ENCODE assay signal across 9 mouse cellular contexts in the genomic region with DNA sequence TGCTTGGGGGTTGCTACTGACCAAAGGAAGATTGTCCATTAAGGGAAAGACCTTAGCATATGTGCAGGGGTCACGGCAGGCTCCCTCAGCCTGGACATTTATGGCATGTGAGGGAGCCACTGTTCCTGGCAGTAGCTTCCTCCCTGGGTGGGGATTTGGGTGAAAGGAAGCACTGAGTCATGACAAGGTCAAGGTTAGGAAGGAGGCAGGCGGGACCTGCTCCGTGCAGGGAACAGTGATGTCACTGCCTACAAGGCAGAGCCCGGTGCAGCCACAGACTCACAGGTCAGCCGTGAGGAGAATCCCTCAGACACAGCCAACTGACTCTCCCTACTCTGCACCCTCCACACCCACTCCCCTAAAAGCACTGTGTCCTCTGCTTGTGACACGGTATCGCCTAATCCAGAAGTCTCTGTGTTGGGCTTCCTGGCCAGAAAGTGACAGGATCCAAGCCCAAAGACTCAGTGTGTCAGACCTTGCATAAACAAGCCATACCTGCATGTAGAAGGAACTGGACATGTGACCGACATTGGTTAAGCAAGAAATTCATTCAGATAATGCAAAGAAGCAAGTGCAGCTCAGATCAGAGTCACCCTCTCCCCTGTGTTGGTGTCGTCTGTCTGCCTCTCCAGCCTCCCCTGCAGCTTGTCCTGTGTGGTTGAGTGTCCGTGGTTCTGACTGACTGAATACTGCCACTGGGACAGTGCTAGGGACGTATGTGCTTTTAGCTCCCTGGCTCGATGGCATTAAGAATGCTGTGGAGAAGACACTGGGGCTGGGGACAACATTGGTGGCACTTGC. TPM values are rescaled to one million over a fixed set of nuclear protein-coding genes. Genes with fewer than 3 reads are reported as not detected.
DNase-seq lines count a peak whose midpoint lies in the region; ATAC-seq and TF ChIP-seq lines count a peak whose summit lies in the region.
"Had no signal": no experiment of that assay in that cellular context is flagged by ENCODE, and none has a peak within 500 bp of the region (broad histone marks: within the 10 kb centered on the region; RNA-seq: fewer than 3 reads in every experiment).

No protein-coding gene starts in this region.

- peak; percentile 93 for ATAC-seq in stomach, postnatal 0 days (ENCODE audit: low FRiP score, low TSS enrichment)
- no peak for ATAC-seq in forebrain, embryonic 14.5 days

- peaks cover 85% of the 10 kb centered on the region for H3K4me1 ChIP-seq in heart, embryonic 10.5 days
- 0 out of 2 replicates have a peak, but pooled peaks cover 6% of the 10 kb centered on the region for H3K4me1 ChIP-seq in stomach, postnatal 0 days (replicated peaks; ENCODE audit: control insufficient read depth, insufficient read depth)
- H3K4me1 ChIP-seq in forebrain, embryonic 14.5 days (ENCODE audit: control insufficient read depth, insufficient read depth, low read length), result no peaks in the 10 kb centered on the region

- H3K4me2 ChIP-seq in stomach, postnatal 0 days (replicated peaks; ENCODE audit: low read depth), result no peak overlapping the region
- H3K4me2 ChIP-seq in forebrain, embryonic 14.5 days (ENCODE audit: low read length), result no peak overlapping the region
- H3K4me2 ChIP-seq: midbrain, embryonic 12.5 days had no signal

- 0 out of 2 replicates have a peak, but pooled peaks cover 7% of the 10 kb centered on the region for H3K36me3 ChIP-seq in heart, embryonic 10.5 days
- H3K36me3 ChIP-seq in stomach, postnatal 0 days (ENCODE audit: control insufficient read depth, insufficient read depth, low read length), result no peaks in the 10 kb centered on the region
- no peaks in the 10 kb centered on the region for H3K36me3 ChIP-seq in forebrain, embryonic 14.5 days (ENCODE audit: control insufficient read depth, insufficient read depth, low read length)
- H3K36me3 ChIP-seq: midbrain, embryonic 12.5 days had no signal

- no peak for TF ChIP-seq CTCF in stomach, postnatal 0 days (IDR thresholded peaks at IDR 0.05; ENCODE audit: low read depth)

- peak; percentile 22 to 29 for DNase-seq in urinary bladder, adult 18-20 months (ENCODE audit: low spot score in 2 of 2)
- DNase-seq in urinary bladder, adult 2 months (ENCODE audit: low spot score), result no peak
- no peak for DNase-seq in heart, embryonic 10.5 days (ENCODE audit: low spot score)
- peak; percentile 63 to 83 for DNase-seq in kidney, postnatal 25 days
- peak; percentile 58 for DNase-seq in stomach, postnatal 0 days (ENCODE audit: low spot score)
- DNase-seq in retina, embryonic 14.5 days (ENCODE audit: low spot score), result no peak
- no peak for DNase-seq in cerebellum, postnatal 25 days
- DNase-seq in forebrain, embryonic 14.5 days (ENCODE audit: low spot score), result no peak

- H3K4me3 ChIP-seq in heart, embryonic 10.5 days, result no peak overlapping the region
- H3K4me3 ChIP-seq in stomach, postnatal 0 days (ENCODE audit: low read depth, low read length), result no peak overlapping the region
- H3K4me3 ChIP-seq in forebrain, embryonic 14.5 days (ENCODE audit: low read depth, low read length), result no peak overlapping the region
- H3K4me3 ChIP-seq: midbrain, embryonic 12.5 days had no signal

- no peak overlapping the region for H3K9ac ChIP-seq in stomach, postnatal 0 days (ENCODE audit: low read length)
- no peak overlapping the region for H3K9ac ChIP-seq in forebrain, embryonic 14.5 days (ENCODE audit: low read length)
- H3K9ac ChIP-seq: midbrain, embryonic 12.5 days had no signal

- 45% methylated on average over 12 of the region's 12 CpGs for WGBS in heart, embryonic 10.5 days
- WGBS in stomach, postnatal 0 days, result 61% methylated on average over 12 of the region's 12 CpGs
- 89% methylated on average over 12 of the region's 12 CpGs for WGBS in forebrain, embryonic 14.5 days

- H3K27me3 ChIP-seq in heart, embryonic 10.5 days (ENCODE audit: insufficient read depth, poor library complexity, severe bottlenecking), result no peaks in the 10 kb centered on the region
- H3K27me3 ChIP-seq in stomach, postnatal 0 days (ENCODE audit: control insufficient read depth, insufficient read depth, low read length), result no peaks in the 10 kb centered on the region
- no peaks in the 10 kb centered on the region for H3K27me3 ChIP-seq in forebrain, embryonic 14.5 days (replicated peaks; ENCODE audit: control insufficient read depth, insufficient read depth, low read length)
- H3K27me3 ChIP-seq: midbrain, embryonic 12.5 days had no signal

- H3K9me3 ChIP-seq in heart, embryonic 10.5 days, result no peaks in the 10 kb centered on the region
- no peaks in the 10 kb centered on the region for H3K9me3 ChIP-seq in stomach, postnatal 0 days (ENCODE audit: control insufficient read depth, low read length)
- H3K9me3 ChIP-seq in forebrain, embryonic 14.5 days (replicated peaks; ENCODE audit: control insufficient read depth, low read length), result no peaks in the 10 kb centered on the region
- H3K9me3 ChIP-seq: midbrain, embryonic 12.5 days had no signal

- TF ChIP-seq EP300 in stomach, postnatal 0 days (optimal IDR thresholded peaks at IDR 0.05), result no peak

- peak overlapping the region; percentile 72 for H3K27ac ChIP-seq in heart, embryonic 10.5 days
- H3K27ac ChIP-seq in stomach, postnatal 0 days (replicated peaks), result 0 out of 2 replicates have a peak overlapping the region, but pooled peaks have one; percentile 24
- no peak overlapping the region for H3K27ac ChIP-seq in forebrain, embryonic 14.5 days (ENCODE audit: low read depth, low read length)
- H3K27ac ChIP-seq: midbrain, embryonic 12.5 days had no signal

RNA-seq across cellular contexts. Expression of gene Col4a1, which starts 27.9 kb away (rescaled TPM):
- polyA plus RNA-seq in urinary bladder, adult 2 months (2012; rRNA removed), result 261 and 385 TPM in 2 replicates
- 143 and 257 TPM in 2 replicates for polyA plus RNA-seq in heart, embryonic 10.5 days (2016; fragmentation: Nextera tagmentation; extraction: Ambion mirVana)
- 96.3 and 99.0 TPM in 2 replicates for polyA plus RNA-seq in stomach, postnatal 0 days (2015; fragmentation: Nextera tagmentation; extraction: Ambion mirVana)
- polyA plus RNA-seq in forebrain, embryonic 14.5 days (2014; fragmentation: Nextera tagmentation; extraction: Ambion mirVana), result 77.9 and 91.4 TPM in 2 replicates

RNA-seq across cellular contexts. Expression of gene Col4a2, which starts 27.9 kb away (rescaled TPM):
- 109 and 190 TPM in 2 replicates for polyA plus RNA-seq in urinary bladder, adult 2 months (2012; rRNA removed)
- polyA plus RNA-seq in heart, embryonic 10.5 days (2016; fragmentation: Nextera tagmentation; extraction: Ambion mirVana), result 54.9 and 97.0 TPM in 2 replicates
- polyA plus RNA-seq in stomach, postnatal 0 days (2015; fragmentation: Nextera tagmentation; extraction: Ambion mirVana), result 43.4 and 47.2 TPM in 2 replicates
- polyA plus RNA-seq in forebrain, embryonic 14.5 days (2014; fragmentation: Nextera tagmentation; extraction: Ambion mirVana), result 19.1 and 27.1 TPM in 2 replicates

Comparison
In these comparisons a context has a peak if more than half of its experiments do, and no peak if none do; other contexts are left out.
1. DNase-seq: peak in urinary bladder, adult 18-20 months (2 of 2), kidney, postnatal 25 days (2 of 2) and stomach, postnatal 0 days (single experiment); none in urinary bladder, adult 2 months (single experiment), heart, embryonic 10.5 days (single experiment), retina, embryonic 14.5 days (single experiment), cerebellum, postnatal 25 days (0 of 2) and forebrain, embryonic 14.5 days (single experiment).